Mouse (Mus musculus) myocyte (in vitro differentiated cells): ENCODE measurements at regions not wholly inside any gene's neighbourhood (a gene's known extent, or its start where the extent isn't known, plus 50 kb on each side); places are given as distances from the start of the nearest gene placed in this dataset.
A peak's percentile ranks its signal among the peaks of the same experiment; 100 is the strongest.

ENCODE experiments used
- H3K27me3 ChIP-seq: one replicate; pipeline ENCODE4 v1.6.1; 2011; ENCODE audit not compliant: control insufficient read depth, insufficient read depth, insufficient read length
- H3K36me3 ChIP-seq: one replicate; pipeline ENCODE4 v1.6.1; 2011; ENCODE audit not compliant: control insufficient read depth, insufficient read depth
- H3K4me2 ChIP-seq: one replicate; pipeline ENCODE4 v1.6.1; 2011; ENCODE audit warnings: low read depth, control low read depth
- H3K4me3 ChIP-seq: one replicate; pipeline ENCODE4 v1.5.1; 2011; ENCODE audit warnings: mild to moderate bottlenecking, control low read depth, moderate library complexity
- H3K79me2 ChIP-seq: one replicate; pipeline ENCODE4 v1.6.1; 2011; ENCODE audit not compliant: control insufficient read depth, insufficient read depth
- H3ac ChIP-seq: one replicate; pipeline ENCODE4 v1.6.1; 2011; ENCODE audit not compliant: control insufficient read depth, insufficient read length
- CEBPB ChIP-seq: IDR thresholded peaks from 2 replicates; pipeline ENCODE4 v1.6.1; 2011; ENCODE audit warnings: mild to moderate bottlenecking, moderate library complexity; ENCODE audit not compliant: poor library complexity, insufficient read depth, severe bottlenecking
- E2F4 ChIP-seq: IDR thresholded peaks from one replicate; pipeline ENCODE4 v1.6.1; 2011; ENCODE audit warnings: mild to moderate bottlenecking, control low read depth, moderate library complexity; ENCODE audit not compliant: insufficient read depth
- MAX ChIP-seq: IDR thresholded peaks from one replicate; pipeline ENCODE4 v1.6.1; 2011; ENCODE audit warnings: low read depth, mild to moderate bottlenecking, control low read depth
- MYOD1 ChIP-seq, 3 experiments: IDR thresholded peaks; one replicate each; pipeline ENCODE4 v1.6.1; 2011; ENCODE audit warnings: control low read depth in 2 of 3, low read depth in 2 of 3, mild to moderate bottlenecking in 2 of 3, moderate library complexity in 1 of 3; ENCODE audit not compliant: insufficient read length in 2 of 3, control insufficient read depth in 1 of 3
- MYOG ChIP-seq, 3 experiments: IDR thresholded peaks; one replicate each; pipeline ENCODE4 v1.6.1; 2011; ENCODE audit warnings: control low read depth in 2 of 3, low read depth in 2 of 3, mild to moderate bottlenecking in 2 of 3; ENCODE audit not compliant: insufficient read length in 2 of 3, control insufficient read depth in 1 of 3, insufficient read depth in 1 of 3
- POLR2A ChIP-seq: IDR thresholded peaks from one replicate; pipeline ENCODE4 v1.6.1; 2011; ENCODE audit warnings: low read depth, mild to moderate bottlenecking, control low read depth, moderate library complexity; ENCODE audit not compliant: insufficient read length
- POLR2AphosphoS2 ChIP-seq: IDR thresholded peaks from one replicate; pipeline ENCODE4 v1.6.1; 2011; ENCODE audit warnings: low read depth, control low read depth; ENCODE audit not compliant: insufficient read length
- REST ChIP-seq: IDR thresholded peaks from one replicate; pipeline ENCODE4 v1.6.1; 2011; ENCODE audit warnings: mild to moderate bottlenecking, control low read depth, moderate library complexity; ENCODE audit not compliant: insufficient read depth, insufficient read length
- SRF ChIP-seq: IDR thresholded peaks from one replicate; pipeline ENCODE4 v1.6.1; 2011; ENCODE audit warnings: low read depth; ENCODE audit not compliant: control insufficient read depth, insufficient read length
- TCF12 ChIP-seq: IDR thresholded peaks from one replicate; pipeline ENCODE4 v1.6.1; 2011; ENCODE audit warnings: mild to moderate bottlenecking, control low read depth; ENCODE audit not compliant: poor library complexity, insufficient read depth, severe bottlenecking
- TCF3 ChIP-seq: IDR thresholded peaks from one replicate; pipeline ENCODE4 v1.6.1; 2011; ENCODE audit warnings: low read depth, control low read depth; ENCODE audit not compliant: insufficient read length
- USF1 ChIP-seq: IDR thresholded peaks from one replicate; pipeline ENCODE4 v1.6.1; 2011; ENCODE audit warnings: low read depth, mild to moderate bottlenecking, control low read depth, moderate library complexity

DNA sequence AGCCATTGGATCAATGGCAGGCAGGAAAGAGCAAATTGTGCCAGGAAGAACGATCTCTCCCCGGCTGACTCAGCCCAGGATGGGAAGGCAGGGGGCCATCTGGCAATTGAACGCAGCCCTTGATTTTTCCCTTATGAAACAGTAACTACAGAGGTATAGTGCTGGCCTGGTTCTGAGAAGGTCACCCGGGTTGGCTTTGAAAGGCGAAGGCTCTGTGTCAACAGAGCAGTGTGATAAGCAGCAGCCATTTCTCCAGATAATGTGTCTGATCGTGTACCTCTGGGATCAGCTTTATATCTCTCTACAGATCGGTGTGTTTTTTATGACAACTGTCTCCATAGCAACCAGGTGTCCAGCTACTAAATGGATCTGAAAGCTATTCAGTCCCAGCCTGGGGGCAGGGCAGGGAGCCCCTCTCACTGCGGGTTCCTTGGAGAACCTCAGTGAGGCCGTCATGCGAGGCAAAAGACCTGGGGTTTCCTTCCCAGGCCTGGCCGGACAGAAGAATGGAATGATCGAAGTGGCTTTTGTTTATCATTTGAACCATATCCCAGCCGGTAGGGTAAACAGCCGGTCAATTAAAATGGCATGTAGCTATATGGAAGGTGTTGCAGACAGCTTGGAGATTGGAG is 67.8 kb upstream of the Irf2bp2 start:
- Histone ChIP-seq H3K36me3 (no peaks in the 10 kb centered on the region), H3K27me3 (no peaks in the 10 kb centered on the region), H3K4me2 (peak overlapping the region; percentile 70), H3K79me2 (no peaks in the 10 kb centered on the region), H3K4me3 (no peak overlapping the region), H3ac (no peak overlapping the region)
- TF ChIP-seq TCF3 (no peak), MYOG (IDR thresholded peaks at IDR 0.05; ENCODE audit: control insufficient read depth in 1 of 3, insufficient read depth in 1 of 3, insufficient read length in 2 of 3, low read depth in 2 of 3) (no peak), MYOD1 (IDR thresholded peaks at IDR 0.05; ENCODE audit: control insufficient read depth in 1 of 3, insufficient read length in 2 of 3, low read depth in 2 of 3) (no peak), TCF12 (no peak), MAX (no peak), USF1 (no peak), SRF (no peak), E2F4 (no peak)

DNA sequence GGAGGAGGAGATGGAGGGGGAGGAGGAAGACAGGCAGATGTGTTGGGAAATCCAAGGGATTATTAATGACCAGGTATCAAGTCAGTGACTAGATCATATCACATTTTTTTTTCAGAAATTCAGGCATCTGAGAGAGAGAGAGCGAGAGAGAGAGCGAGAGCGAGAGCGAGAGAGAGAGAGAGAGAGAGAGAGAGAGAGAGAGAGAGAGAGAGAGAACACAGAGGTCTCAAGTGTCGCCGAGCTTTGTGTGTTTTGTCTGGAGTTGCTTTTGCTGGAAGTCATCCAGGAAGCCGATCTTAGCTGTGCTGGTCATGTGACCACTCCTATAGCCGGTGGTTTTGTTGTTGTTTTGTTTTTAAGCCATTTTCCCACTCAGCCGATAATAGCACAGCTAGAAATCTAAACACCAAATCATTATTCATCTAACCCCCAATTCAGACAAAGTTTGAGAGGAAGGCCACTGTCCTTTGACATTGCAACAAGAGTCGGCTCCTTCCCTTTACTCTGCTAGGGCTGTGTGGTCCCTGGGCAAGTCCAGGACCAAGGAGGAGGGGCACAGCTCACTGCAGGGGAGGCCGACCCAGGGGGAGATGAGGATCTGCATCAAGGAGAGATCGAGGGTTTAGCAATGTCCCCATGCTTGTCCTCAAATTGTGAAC is 67.0 kb upstream of the Irf2bp2 start:
- H3K79me2 ChIP-seq, result no peaks in the 10 kb centered on the region
- no peak overlapping the region for H3ac ChIP-seq
- no peak overlapping the region for H3K4me3 ChIP-seq
- H3K36me3 ChIP-seq, result no peaks in the 10 kb centered on the region
- peak overlapping the region; percentile 70 for H3K4me2 ChIP-seq
- TF ChIP-seq E2F4, result no peak
- TF ChIP-seq USF1, result peak; percentile 89
- H3K27me3 ChIP-seq, result no peaks in the 10 kb centered on the region

DNA sequence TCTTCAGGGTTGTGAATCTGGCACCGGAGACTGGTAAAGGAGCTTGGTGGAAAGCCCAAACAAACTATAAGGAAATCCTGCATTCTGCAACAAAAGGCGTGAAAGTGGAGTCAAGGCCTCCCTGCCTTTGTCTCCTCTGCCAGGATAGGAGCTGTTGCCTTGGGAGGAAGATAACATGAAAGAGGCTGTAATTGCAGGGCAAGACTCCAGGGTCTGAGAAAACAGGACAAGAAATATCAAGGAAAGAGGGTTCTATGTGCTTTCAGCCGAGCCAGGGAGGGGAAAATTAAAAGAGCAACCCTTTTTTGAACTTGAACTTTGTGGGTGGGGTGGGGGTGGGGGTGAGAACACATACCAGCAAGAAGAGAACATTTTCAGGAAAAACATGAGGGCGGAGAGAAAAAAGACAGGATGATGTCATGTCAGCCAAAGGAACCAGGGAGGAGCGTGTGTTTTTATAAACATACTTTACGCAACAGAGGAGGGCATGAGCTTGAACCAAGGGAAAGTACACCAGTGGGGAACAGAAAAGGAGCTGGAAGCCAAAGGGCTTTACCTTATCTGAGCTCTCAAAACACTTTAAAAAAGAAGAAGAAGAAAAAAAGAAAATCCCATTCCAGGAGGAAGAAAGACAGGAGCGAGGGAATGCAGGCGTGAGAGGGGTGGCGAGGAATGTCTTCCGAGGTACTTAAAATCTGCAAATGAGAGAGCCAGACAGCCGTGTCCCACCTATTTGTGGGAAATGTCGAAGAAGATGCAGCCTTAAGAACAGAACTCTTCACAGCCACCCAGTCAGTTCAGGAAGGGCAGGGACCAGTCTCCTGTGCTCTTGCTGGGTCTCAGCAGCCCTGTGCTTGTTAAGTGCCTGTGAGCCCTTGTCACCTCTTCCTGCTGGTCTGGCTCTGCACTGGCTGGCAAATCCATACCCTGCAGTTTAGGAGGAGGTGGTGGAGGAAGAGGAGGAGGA is 66.2 kb upstream of the Irf2bp2 start:
- Histone ChIP-seq H3K4me2 (peak overlapping the region; percentile 70), H3ac (no peak overlapping the region), H3K4me3 (no peak overlapping the region), H3K36me3 (no peaks in the 10 kb centered on the region), H3K79me2 (no peaks in the 10 kb centered on the region), H3K27me3 (no peaks in the 10 kb centered on the region)
- TF ChIP-seq TCF3 (no peak), E2F4 (no peak), USF1 (no peak), MYOG (IDR thresholded peaks at IDR 0.05; ENCODE audit: control insufficient read depth in 1 of 3, insufficient read depth in 1 of 3, insufficient read length in 2 of 3, low read depth in 2 of 3) (no peak), SRF (no peak), CEBPB (peak; percentile 17; the same call in 1 of the 2 replicates), POLR2A (no peak)

DNA sequence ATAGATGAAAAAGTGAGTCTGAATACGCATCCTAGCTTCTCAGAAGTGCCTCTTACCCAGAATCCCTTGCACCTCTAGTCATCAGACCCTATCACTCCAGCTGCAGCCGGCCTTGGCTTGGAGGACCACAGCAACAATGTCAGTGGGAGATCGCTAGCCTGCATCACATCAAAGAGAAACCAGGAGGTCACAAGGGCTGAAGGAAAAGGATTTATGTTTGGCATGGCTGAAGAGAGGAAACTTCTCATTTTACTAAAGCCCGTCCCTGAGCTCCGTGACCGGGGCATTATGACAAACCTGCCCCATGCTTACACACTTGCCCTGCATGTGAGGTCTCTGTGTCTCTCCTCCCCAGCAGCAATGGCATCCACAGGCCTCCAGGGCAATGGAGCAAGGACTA is 63.8 kb upstream of the Irf2bp2 start:
- TF ChIP-seq MYOG (IDR thresholded peaks at IDR 0.05; ENCODE audit: control insufficient read depth in 1 of 3, insufficient read depth in 1 of 3, insufficient read length in 2 of 3, low read depth in 2 of 3), result no peak
- no peak for TF ChIP-seq MAX
- no peak for TF ChIP-seq CEBPB
- TF ChIP-seq REST, result no peak
- no peak for TF ChIP-seq MYOD1 (IDR thresholded peaks at IDR 0.05; ENCODE audit: control insufficient read depth in 1 of 3, insufficient read length in 2 of 3, low read depth in 2 of 3)
- TF ChIP-seq E2F4, result no peak
- TF ChIP-seq POLR2A, result no peak
- no peak for TF ChIP-seq TCF3
- no peak for TF ChIP-seq TCF12
- TF ChIP-seq USF1, result no peak
- TF ChIP-seq POLR2AphosphoS2, result no peak
- TF ChIP-seq SRF, result no peak
- Histone ChIP-seq H3K79me2 (no peaks in the 10 kb centered on the region), H3K27me3 (no peaks in the 10 kb centered on the region), H3ac (no peak overlapping the region), H3K36me3 (no peaks in the 10 kb centered on the region), H3K4me2 (no peak overlapping the region), H3K4me3 (no peak overlapping the region)
